Mouse (Mus musculus) lung, postnatal 0 days (tissue): Measurements from ENCODE around the gene Nat8.

Experiments used
- CTCF ChIP-seq: IDR thresholded peaks from 2 replicates; pipeline ENCODE4 v1.5.1; 2016; ENCODE audit warnings: antibody characterized with exemption, mild to moderate bottlenecking
- EP300 ChIP-seq: IDR thresholded peaks from 2 replicates; pipeline ENCODE4 v1.6.1; 2016; ENCODE audit warnings: antibody characterized with exemption, mild to moderate bottlenecking, control low read depth

DNA sequence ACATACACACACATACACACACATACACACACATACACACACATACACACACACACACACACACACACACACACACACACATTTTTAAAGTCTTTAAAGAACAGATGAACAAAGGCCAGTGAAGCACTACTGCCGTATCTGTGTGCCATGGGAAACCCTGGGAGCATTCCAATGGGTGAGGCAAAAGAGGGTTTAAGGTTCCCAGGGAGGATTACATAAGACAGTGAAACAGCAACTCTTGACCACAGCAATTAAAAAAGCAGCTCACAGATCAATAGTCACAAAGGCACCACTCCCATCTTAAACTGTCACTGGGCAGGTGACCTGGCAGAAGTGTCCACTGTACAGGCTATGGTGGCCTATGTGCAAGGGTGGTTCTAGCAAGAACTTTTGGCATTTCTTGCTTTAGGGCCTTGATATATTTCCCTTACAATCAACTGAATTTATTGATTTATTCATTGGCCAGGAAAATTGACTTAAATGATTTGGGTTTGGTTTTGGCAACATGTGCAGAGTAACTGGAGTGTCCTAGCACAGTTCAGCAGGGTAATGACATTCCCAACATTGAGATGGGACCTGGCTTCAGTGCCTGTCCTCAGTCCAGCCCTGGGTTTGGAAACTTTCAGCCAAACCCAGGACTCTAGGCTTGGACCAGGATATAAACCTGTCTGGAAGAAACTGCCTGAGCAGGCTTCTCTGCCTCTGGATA lies 8.3 kb downstream of the Nat8 start:
- TF ChIP-seq CTCF (no peak), EP300 (no peak)
